Mouse (Mus musculus) natural killer cell, adult 2 months (primary cell): Measurements from ENCODE around the gene Usp44.

Experiments used
- DNase-seq, 2 experiments: peaks; one replicate each; pipeline ENCODE4 v3.0.0; 2022; ENCODE audit warnings: low spot score in 2 of 2

Gene Usp44

DNA sequence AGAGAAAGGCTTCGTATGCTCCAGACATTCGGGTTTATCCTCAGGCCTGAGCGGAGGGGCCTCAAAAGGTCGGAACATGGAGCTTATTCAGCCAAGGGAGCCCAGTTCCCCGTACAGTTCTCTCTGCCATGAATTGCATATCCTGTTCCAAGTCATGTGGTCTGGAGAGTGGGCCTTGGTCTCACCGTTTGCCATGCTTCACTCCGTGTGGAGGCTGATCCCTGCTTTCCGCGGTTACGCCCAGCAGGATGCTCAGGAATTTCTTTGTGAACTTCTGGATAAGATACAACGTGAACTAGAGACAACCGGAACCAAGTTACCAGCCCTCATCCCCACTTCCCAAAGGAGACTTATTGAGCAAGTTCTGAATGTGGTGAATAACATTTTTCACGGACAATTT is 15.4 kb downstream of the Usp44 start:
- DNase-seq, result no peak

DNA sequence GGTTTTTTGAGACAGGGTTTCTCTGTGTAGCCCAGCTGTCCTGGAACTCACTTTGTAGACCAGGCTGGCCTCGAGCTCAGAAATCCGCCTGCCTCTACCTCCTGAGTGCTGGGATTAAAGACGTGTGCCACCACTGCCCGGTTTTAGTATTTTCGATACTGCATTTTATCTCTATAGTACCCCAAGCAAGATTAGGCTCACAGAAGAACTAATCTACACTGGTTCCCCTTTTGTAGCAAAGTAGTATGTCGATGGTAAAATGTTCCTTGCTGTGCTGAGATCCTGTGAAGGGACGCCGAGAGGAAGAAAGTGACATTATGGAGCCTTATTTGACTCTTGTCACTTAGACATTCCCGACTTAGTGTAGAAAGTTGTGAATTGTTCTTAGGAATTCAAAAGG is 23.8 kb downstream of the Usp44 start:
- no peak for DNase-seq

DNA sequence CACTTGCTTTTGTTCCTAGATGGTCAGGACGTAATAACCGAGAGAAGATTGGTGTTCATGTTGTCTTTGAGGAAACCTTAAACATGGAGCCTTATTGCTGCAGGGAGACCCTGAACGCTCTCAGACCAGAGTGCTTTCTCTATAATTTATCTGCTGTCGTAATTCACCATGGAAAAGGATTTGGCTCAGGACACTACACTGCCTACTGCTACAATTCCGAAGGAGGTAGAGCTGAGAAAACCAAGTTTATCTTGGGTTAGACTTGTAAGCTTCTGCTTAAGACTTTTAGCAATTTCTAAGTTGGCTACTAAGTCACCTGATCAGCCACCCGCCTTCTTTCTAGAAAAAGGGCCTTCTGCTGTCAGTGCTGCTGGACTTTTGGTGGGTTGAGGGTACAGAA is 24.7 kb downstream of the Usp44 start:
- DNase-seq, result no peak

DNA sequence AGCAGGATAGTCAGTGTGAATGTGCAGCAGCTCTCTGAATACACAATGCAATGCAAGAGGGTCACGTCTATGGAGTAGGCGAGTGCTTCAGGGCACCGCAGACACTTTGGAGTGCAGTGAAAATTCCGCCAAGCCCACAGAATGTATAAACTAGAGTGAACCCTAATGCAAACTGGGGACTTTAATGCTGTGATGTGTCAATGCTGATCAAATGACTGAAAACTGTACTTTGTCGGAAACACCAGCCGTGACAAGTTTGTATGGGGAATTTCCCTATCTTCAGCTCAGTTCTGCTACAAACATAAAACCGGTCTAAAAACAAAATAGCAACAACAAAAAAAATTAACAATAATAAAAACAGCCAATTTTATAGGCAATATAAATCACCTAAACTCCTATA is 37.0 kb downstream of the Usp44 start:
- no peak for DNase-seq

DNA sequence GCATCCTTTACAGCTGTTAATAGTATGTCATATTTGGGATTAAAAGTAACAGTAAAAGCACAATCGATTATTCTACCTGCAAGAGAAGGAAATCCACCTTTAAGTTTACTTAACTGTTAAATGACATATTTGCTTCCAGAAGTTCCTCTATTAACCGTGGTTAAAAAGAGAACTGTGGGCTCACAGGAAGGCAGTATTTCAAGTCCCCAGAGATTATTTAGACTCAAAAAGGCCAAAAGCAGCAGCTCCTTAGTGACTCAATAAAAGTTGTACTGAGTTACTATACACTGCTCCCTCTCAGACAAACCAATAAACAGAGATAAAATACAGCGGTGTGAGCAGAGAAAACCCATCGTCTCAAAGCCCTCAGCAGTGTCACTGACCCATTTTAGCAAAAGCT is 37.5 kb downstream of the Usp44 start:
- no peak for DNase-seq

DNA sequence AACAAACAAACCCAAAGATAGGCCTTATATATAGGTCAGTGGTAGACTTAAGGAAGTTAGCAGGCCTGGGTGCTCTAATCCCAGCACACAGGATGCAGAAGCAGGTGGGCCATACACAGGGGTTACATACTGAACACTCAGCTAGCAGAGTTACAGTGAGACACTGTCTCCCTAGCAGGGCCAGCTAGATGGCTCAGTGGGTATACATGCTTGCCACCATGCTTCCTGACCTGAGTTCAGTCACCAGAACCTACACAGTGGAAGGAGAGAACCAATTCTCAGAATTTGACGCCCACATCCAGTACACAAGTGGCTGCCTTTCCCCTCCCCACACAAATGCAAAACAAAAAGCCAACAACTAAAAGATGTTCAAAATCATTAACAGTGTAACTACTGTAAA is 45.4 kb downstream of the Usp44 start:
- no peak for DNase-seq

DNA sequence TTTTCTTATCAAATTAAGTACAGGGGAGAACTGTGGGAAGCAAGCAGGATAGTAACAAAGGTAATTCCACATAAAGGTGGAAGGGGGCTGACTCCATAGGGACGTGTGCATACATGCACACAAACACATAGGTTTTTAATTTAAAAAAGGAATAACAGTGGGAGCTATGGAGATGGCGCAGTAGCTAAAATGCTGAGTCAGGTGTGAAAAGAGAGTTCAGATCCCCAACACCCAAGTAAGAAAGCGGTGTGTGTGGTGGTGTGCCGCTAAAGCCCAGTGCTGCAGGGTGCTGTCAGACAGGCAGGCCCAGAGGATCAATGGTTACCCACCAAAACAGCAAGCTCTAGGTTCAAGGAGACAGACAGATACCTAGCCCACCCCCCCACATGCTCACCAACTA is 47.4 kb downstream of the Usp44 start:
- DNase-seq, result no peak

DNA sequence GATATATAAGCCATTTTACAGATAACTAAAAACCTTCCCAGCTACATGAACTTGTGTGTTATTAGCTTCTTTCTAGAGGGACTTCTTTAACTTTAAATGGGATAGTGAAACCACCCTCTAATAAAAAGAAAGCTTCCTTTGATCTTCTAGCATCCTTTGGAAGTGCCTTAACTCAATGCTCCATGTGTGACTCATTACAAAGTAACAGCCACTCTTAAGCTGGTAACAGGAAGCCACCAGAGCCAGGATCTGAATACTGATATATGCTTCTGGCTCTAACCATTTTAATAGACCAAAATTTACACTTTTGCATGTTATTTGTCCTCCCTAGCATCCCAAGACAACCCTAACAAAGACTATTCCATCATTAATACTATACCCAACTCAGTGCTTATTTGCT is 50.6 kb downstream of the Usp44 start:
- no peak for DNase-seq

DNA sequence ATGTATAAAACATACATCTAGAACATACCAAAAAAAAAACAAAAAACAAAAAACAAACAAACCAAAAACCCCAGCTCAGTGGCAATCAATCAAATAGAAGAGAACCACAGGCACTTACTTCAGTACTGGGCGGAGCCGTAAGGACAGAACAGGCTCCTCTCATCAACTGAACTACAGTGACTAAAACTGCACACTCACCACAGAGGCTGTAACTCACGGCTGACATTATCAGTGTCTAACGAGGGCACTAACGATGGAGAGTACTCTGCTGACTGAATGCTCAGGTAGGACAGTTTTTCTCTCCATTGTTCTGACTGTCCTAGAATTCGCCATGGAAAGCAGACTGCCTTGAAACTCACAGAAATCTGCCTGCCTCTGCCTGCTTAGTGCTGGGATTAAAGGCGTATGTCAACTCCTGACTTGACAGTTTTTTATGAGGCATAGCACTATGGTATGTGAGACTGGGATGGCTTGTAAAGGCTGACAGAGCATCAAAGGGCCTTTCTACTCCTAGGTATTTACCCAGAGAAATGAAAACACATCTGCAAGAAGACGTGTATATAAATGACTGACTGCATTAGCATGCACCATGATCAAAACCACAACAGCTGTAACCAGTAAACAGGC is 51.5 kb downstream of the Usp44 start:
- DNase-seq, result no peak

DNA sequence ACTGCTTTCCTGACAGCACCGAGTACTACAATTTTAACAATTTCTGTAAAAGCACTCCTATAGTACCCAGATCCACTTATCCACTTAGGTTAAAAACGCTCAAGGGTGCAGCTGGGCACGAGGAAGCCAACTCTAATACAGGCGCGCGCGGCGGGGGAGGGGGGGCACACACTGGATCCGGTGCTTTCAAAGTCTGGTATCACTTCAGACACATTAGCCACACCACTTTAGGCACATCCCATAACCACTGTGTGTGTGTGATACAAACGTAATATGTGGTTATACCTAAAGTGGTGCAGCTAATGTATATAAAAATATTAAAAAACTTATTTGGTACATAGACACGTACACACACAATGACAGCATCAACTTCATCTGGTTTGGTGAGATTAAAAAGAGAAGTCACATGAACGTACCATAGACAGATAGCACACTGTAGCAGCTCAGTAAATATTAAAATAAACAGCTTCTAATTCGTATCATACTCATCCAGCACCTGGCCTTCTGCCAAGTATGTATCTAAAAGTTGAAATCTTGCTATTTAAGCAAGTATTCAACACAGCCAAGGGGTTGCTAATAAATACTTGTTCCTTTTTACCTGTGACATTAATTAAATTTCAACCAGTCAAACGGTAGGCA is 54.6 kb downstream of the Usp44 start:
- DNase-seq, result no peak

DNA sequence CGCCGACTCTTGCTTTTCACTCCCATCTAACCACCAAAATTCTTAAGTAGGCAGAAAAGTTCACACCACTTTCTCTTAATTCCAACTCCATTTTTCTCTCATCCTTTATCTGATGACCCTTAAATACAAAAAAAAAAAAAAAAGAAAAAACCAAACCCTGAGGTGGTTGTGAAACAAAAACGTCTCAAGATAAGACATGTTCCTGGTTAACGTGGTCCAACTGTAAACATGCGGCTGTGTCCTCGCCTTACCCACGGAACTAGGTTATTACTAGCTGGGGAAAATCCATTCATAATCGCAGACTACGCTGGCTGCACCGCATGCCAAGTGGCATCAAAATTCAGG is 57.2 kb downstream of the Usp44 start:
- DNase-seq, result peak in 1 of 2 experiments; percentile 3

DNA sequence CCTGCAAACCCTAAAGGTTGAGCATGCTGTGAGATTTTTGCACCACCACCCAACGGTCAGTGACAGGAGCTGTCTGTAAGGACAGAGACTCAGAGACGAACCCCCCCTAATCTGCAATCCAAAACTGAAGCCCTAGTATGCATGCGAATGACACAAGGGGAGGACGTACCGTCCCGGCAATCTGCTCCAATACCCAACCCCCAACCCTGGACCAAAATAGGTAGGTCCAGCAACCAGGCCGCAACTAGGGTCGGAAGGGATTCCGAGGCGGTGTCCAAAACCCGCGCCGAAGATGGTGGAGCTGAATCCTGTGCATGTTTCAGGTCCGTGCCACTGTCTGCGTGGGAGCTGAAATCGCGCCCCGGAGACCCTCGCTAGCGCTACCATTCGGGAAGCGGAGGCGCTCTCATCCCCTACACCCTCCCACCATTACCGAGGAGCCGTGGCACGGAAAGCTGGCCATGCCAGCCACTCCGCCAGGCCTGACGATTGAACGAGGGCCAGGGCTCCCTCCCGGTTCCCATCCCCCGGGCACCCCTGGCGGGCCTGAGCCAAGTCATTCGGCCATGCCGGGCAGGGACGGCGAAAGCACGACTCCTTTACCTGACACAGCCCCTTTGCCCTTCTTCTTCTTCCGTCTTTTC is 57.7 kb downstream of the Usp44 start:
- DNase-seq, result peak; percentile 0 to 4

DNA sequence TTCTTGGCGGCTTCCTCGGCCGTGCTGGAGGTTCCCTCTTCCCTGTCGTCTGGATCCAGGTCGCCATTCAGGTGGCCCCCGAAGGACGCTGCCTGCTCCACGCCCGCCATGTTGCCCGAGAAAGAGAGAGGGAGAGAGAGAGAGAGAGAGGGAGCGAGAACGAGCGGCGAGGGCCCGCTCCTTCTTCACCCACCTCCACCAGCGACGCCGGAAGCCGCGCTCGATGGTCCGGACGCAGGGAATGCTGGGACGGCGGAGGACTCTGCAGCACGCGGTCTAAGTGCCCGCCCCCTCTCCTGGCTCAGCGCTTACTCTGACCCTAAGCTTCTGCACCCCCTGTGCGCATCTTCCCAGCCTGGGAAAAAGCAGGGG is 58.2 kb downstream of the Usp44 start:
- DNase-seq, result peak; percentile 65 to 75

DNA sequence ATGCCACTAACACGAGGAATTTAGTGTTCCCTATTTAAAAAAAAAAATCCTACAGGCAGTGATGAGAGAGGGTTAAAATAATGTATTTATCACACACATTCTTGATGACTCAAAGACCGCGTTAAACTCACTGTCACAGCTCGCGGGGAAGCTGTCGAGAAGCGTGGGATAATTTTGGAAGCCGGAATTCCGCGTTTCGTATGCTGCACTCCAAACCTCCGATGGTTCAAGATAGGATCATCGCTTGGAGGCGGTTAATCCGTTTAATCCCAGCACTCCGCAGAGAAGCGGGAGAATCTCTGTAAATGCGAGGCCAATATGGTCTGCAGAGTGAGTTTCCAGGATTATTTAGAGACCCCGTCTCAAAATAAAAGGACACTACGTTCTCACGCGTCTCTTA is 58.6 kb downstream of the Usp44 start:
- no peak for DNase-seq

DNA sequence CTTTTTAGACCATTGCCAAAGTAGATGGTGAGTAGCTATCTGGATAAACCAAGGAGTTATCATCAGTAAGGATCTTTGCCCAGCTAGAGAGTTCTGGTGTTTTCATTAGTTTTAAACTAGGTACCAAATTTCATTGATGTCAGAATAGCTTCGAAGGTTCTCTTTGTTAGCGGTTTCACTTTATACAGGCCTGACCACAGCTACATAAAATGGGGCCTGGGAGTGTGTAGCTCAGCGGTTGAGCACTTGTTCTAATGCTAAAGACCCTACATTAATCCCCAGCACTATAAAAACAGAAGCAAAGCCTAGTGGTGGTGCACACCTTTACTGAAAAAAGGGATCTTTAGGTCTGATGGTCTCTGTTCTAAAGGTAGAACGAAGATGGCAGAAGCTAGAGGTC is 59.2 kb downstream of the Usp44 start:
- no peak for DNase-seq

DNA sequence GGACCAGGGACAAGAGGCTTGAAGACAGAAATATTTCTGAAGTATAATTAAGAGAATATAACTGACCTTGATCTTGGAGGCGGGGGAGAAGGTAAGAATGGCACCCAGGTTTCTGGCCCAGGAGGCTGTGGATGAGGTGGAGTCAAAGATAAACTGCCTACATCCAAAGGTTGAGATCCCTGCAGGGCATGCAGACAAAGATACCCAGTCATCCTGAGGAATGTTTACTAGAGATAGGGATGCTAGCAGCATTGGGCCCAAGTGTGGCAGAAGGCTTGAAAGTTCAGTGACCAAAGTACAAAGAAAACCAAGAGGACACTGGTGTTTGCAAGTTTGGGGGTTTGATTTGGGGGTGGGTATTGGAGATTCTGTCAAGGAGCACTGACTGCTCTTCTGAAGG is 59.7 kb downstream of the Usp44 start:
- no peak for DNase-seq

DNA sequence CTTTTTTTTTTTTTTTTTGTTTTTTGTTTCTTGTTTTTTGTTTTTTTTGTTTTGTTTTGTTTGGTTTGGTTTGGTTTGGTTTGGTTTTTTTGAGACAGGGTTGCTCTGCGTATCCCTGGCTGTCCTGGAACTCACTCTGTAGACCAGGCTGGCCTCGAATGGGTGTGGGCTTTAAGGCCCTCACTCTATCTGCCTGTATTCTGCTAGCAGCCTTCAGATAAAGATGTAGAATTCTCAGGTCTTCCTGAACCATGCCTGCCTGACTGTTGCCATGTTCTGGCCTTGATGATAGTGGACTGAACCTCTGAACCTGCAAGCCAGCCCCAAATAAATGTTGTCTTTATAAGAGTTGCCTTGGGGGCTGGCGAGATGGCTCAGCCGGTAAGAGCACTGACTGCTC is 61.2 kb downstream of the Usp44 start:
- DNase-seq, result no peak

DNA sequence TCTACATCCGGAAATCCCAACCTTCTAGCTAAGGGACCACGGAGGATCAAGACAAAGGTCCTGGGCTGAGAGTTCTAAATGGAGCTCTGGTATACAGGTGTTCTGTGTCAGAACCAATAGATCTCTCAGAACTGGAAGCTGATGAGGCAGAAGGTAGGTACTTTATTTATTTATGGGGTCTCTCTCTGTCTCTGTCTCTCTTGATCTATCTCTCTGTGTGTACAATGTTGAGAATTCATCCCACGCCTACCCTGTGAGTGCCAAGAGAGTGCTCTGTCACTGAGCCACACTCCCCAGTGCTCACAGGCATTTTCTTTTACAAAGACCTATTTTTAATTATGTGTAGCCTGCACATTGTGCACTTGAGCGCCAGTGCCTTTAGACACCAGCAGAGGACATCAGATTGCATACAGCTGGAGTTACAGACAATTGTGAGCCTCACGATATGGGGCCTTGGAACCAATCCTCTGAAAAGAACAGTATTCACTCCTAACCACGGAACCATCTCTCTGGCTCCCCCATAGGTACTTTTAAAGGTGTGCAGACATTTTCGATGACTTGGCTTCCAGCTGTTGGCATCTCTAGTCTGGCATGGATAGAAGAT is 65.8 kb downstream of the Usp44 start, which contains the start of gene Metap2:
TSS of gene Metap2 (minus strand) at position 51 of the 604 bp plus-strand sequence.
- DNase-seq, result no peak

DNA sequence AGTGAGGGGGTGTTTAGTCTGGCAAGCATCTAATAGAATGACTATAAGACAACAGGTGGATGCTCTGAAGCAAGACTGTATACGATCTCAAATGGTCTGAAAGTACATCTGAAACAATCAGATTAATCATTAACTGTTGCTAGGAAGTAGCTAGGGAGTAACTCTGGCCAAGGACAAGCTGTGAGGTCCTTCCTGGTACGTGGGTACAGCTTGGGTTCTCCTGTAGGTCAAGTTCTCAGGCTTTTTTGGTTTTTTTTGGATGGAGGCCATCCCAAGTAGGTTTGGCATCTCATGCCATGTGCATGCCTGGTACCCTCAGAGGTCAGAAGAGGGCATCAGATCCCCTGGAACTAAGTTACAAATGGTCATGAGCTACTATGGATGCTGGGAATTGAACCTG is 67.9 kb downstream of the Usp44 start:
- no peak for DNase-seq

DNA sequence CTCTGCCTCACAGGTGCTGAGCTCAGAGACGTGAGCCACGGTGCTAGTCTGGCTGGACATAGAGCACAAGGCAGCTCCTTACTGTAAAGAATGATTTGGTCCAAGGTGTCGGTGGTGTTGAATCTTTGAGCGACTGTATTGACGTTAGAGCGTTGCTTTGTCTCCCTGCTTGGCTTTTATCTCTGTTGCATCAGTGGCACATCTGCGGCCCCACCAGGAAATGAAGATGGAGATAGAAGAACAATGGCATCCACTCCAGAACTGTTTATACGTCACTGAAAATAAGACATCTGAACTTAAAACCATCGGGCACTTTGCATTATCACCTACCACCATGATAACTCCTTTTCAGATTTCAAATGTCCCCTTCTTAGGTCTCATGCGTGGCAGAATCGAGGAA is 68.6 kb downstream of the Usp44 start:
- DNase-seq, result no peak

DNA sequence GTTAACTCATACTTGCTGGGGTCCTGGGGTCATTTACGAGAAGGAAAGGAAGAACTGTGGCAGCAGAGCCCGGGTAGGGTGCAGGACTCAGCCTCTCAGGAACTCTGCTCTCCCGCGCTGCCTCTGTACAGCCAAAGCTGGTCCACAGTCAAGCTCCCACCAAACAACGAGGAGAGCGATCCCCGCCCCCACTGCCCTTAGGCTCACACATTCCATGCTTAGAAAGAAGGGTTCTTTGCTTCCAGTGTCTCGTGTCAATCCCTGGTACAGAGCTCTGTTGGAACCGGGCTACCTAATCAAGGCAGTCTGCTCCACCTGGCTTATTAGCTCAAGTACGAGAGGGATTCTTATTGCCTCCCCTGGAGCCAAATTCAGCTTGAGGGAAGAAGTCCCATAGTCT is 76.0 kb downstream of the Usp44 start:
- no peak for DNase-seq
